Mouse (Mus musculus): ENCODE measurements around the gene Lmtk2. TPM values are rescaled to one million over a fixed set of nuclear protein-coding genes. Genes with fewer than 3 reads are reported as not detected.

Lmtk2 gene
- total and polyA plus RNA-seq, 3 experiments = 12.6 to 14.8 TPM; not detected in 1

GRCm38 (mm10) chr5:144215992-144216391 lies 115.8 kb downstream of the Lmtk2 start:
- no peak overlapping the region for H3K27ac ChIP-seq (ENCODE audit: control insufficient read depth, low read depth, low read length)
- no peak overlapping the region for H3K9ac ChIP-seq (ENCODE audit: control insufficient read depth, low read depth, low read length, poor library complexity, severe bottlenecking)
- DNase-seq (ENCODE audit: low read depth, low spot score) = peak; percentile 20
- H3K4me1 ChIP-seq (ENCODE audit: control insufficient read depth in 1 of 2, insufficient read depth in 2 of 2, low read length in 2 of 2) = peaks cover 0 to 9% of the 10 kb centered on the region in 2 experiments; a peak in 1 of 4 replicates
- H3K27me3 ChIP-seq (ENCODE audit: control insufficient read depth in 1 of 2, insufficient read depth in 2 of 2, low read length in 2 of 2) = no peaks in the 10 kb centered on the region
- H3K36me3 ChIP-seq (ENCODE audit: control insufficient read depth in 1 of 2, insufficient read depth in 2 of 2, low read length in 2 of 2) = no peaks in the 10 kb centered on the region
- no peaks in the 10 kb centered on the region for H3K79me2 ChIP-seq (ENCODE audit: control insufficient read depth, insufficient read depth, low read length, poor library complexity)
- no peaks in the 10 kb centered on the region for H3K9me3 ChIP-seq (replicated peaks; ENCODE audit: insufficient read depth, low read length)
- no peak overlapping the region for H3K4me3 ChIP-seq (ENCODE audit: control insufficient read depth in 1 of 2, insufficient read depth in 1 of 2, low read depth in 2 of 2, low read length in 2 of 2)
- no peak for TF ChIP-seq CHD2 (IDR thresholded peaks at IDR 0.05; ENCODE audit: low read length)
- no peak for TF ChIP-seq ELF1 (IDR thresholded peaks at IDR 0.05; ENCODE audit: low read depth, low read length)
- no peak for TF ChIP-seq NRF1 (IDR thresholded peaks at IDR 0.05; ENCODE audit: insufficient read depth, low read depth, low read length, poor library complexity, severe bottlenecking)
- no peak for TF ChIP-seq CHD1 (IDR thresholded peaks at IDR 0.05; ENCODE audit: low read depth, low read length)
- TF ChIP-seq POLR2A (IDR thresholded peaks at IDR 0.05; ENCODE audit: control insufficient read depth in 1 of 2, insufficient read depth in 1 of 2, low read depth in 1 of 2, low read length in 2 of 2, poor library complexity in 1 of 2) = no peak
- TF ChIP-seq ZMIZ1 (IDR thresholded peaks at IDR 0.05; ENCODE audit: low read depth, low read length) = no peak
- TF ChIP-seq KAT2A (conservative IDR thresholded peaks at IDR 0.05; ENCODE audit: low read depth, low read length) = no peak
- TF ChIP-seq ZKSCAN1 (IDR thresholded peaks at IDR 0.05; ENCODE audit: low read depth, low read length) = no peak
- TF ChIP-seq MAZ (IDR thresholded peaks at IDR 0.05; ENCODE audit: low read depth, low read length) = no peak
- TF ChIP-seq RCOR1 (IDR thresholded peaks at IDR 0.05; ENCODE audit: low read depth, low read length) = no peak
- TF ChIP-seq GABPA (IDR thresholded peaks at IDR 0.05; ENCODE audit: low read depth, low read length) = no peak
- TF ChIP-seq TCF12 (IDR thresholded peaks at IDR 0.05; ENCODE audit: low read depth, low read length) = no peak

GRCm38 (mm10) chr5:144218061-144218460 lies 117.8 kb downstream of the Lmtk2 start:
- Histone ChIP-seq H3K27ac (ENCODE audit: control insufficient read depth, low read depth, low read length) (no peak overlapping the region), H3K4me1 (ENCODE audit: control insufficient read depth in 1 of 2, insufficient read depth in 2 of 2, low read length in 2 of 2) (peaks cover 0 to 15% of the 10 kb centered on the region in 2 experiments; a peak in 2 of 4 replicates), H3K9ac (ENCODE audit: control insufficient read depth, low read depth, low read length, poor library complexity, severe bottlenecking) (no peak overlapping the region), H3K9me3 (replicated peaks; ENCODE audit: insufficient read depth, low read length) (no peaks in the 10 kb centered on the region), H3K36me3 (ENCODE audit: control insufficient read depth in 1 of 2, insufficient read depth in 2 of 2, low read length in 2 of 2) (no peaks in the 10 kb centered on the region; a peak in 1 of 4 replicates), H3K4me3 (ENCODE audit: control insufficient read depth in 1 of 2, insufficient read depth in 1 of 2, low read depth in 2 of 2, low read length in 2 of 2) (no peak overlapping the region), H3K79me2 (ENCODE audit: control insufficient read depth, insufficient read depth, low read length, poor library complexity) (no peaks in the 10 kb centered on the region), H3K27me3 (ENCODE audit: control insufficient read depth in 1 of 2, insufficient read depth in 2 of 2, low read length in 2 of 2) (no peaks in the 10 kb centered on the region)
- TF ChIP-seq ZKSCAN1 (IDR thresholded peaks at IDR 0.05; ENCODE audit: low read depth, low read length) (no peak), GATA1 (IDR thresholded peaks at IDR 0.05; ENCODE audit: low read depth, low read length) (no peak), MYB (IDR thresholded peaks at IDR 0.05; ENCODE audit: low read depth, low read length) (no peak), MAZ (IDR thresholded peaks at IDR 0.05; ENCODE audit: low read depth, low read length) (no peak), USF2 (IDR thresholded peaks at IDR 0.05; ENCODE audit: borderline replicate concordance in 1 of 2, insufficient read depth in 1 of 2, low read depth in 1 of 2, low read length in 2 of 2) (no peak), POLR2A (IDR thresholded peaks at IDR 0.05; ENCODE audit: control insufficient read depth in 1 of 2, insufficient read depth in 1 of 2, low read depth in 1 of 2, low read length in 2 of 2, poor library complexity in 1 of 2) (no peak), MEF2A (IDR thresholded peaks at IDR 0.05; ENCODE audit: extremely low read depth, insufficient replicate concordance, low read depth, low read length, poor library complexity, severe bottlenecking) (no peak), TAL1 (IDR thresholded peaks at IDR 0.05; ENCODE audit: low read length) (no peak), MYC (IDR thresholded peaks at IDR 0.05; ENCODE audit: low read depth, low read length) (no peak), HCFC1 (IDR thresholded peaks at IDR 0.05; ENCODE audit: low read depth, low read length) (no peak), MAX (IDR thresholded peaks at IDR 0.05; ENCODE audit: low read length) (no peak), SMC3 (IDR thresholded peaks at IDR 0.05; ENCODE audit: low read depth, low read length) (no peak), POLR2AphosphoS5 (IDR thresholded peaks at IDR 0.05; ENCODE audit: borderline replicate concordance, low read depth, low read length) (no peak), MAFK (IDR thresholded peaks at IDR 0.05; ENCODE audit: borderline replicate concordance, low read depth, low read length) (no peak), BHLHE40 (IDR thresholded peaks at IDR 0.05; ENCODE audit: borderline replicate concordance, low read depth, low read length) (no peak), CHD2 (IDR thresholded peaks at IDR 0.05; ENCODE audit: low read length) (no peak), RAD21 (IDR thresholded peaks at IDR 0.05; ENCODE audit: low read depth, low read length) (no peak), EP300 (IDR thresholded peaks at IDR 0.05; ENCODE audit: low read depth in 1 of 2, low read length in 2 of 2) (no peak)
- DNase-seq (ENCODE audit: low read depth, low spot score) = no peak
